Mouse (Mus musculus): ENCODE measurements around the gene Plpp4. TPM values are rescaled to one million over a fixed set of nuclear protein-coding genes. Genes with fewer than 3 reads are reported as not detected.

Gene Plpp4
- polyA plus RNA-seq, 1 experiment from 2014 or later = not detected

- ChIA-PET POLR2A (no interaction called here), CTCF (no interaction called here)
- in situ Hi-C loops (cut with MboI; ENCODE audit: low pct_unique_long_range_greater_than_20kb) = no loop called here
Measured at GRCm38 (mm10) chr7:129399071-129399470, 142.2 kb downstream of the Plpp4 start.

GRCm38 (mm10) chr7:129402695-129403364 lies 146.0 kb downstream of the Plpp4 start:
- ATAC-seq = no peak

More at GRCm38 (mm10) chr7:129399071-129399470, 142.2 kb downstream of the Plpp4 start:
- no peak for TF ChIP-seq CTCF (IDR thresholded peaks at IDR 0.05)
- no peaks in the 10 kb centered on the region for H3K27me3 ChIP-seq
- DNase-seq (ENCODE audit: low read depth, low spot score) (no peak), ATAC-seq (no peak)

GRCm38 (mm10) chr7:129406069-129406468 lies 149.2 kb downstream of the Plpp4 start:
- H3K27me3 ChIP-seq = no peaks in the 10 kb centered on the region
- ATAC-seq (no peak), DNase-seq (ENCODE audit: low read depth, low spot score) (no peak)
- ChIA-PET CTCF (no interaction called here), POLR2A (no interaction called here)
- no peak for TF ChIP-seq CTCF (IDR thresholded peaks at IDR 0.05)
- in situ Hi-C loops (cut with MboI; ENCODE audit: low pct_unique_long_range_greater_than_20kb) = no loop called here

More at GRCm38 (mm10) chr7:129402695-129403364, 146.0 kb downstream of the Plpp4 start:
- TF ChIP-seq CTCF (IDR thresholded peaks at IDR 0.05) = no peak
- POLR2A ChIA-PET = no interaction called here
- no peak for DNase-seq (ENCODE audit: low read depth, low spot score)
- CTCF ChIA-PET = no interaction called here
- in situ Hi-C loops (cut with MboI; ENCODE audit: low pct_unique_long_range_greater_than_20kb) = no loop called here
- no peaks in the 10 kb centered on the region for H3K27me3 ChIP-seq

GRCm38 (mm10) chr7:129412695-129413094 lies 155.9 kb downstream of the Plpp4 start:
- H3K27me3 ChIP-seq = no peaks in the 10 kb centered on the region
- ATAC-seq = no peak
- no peak for TF ChIP-seq CTCF (IDR thresholded peaks at IDR 0.05)
- ChIA-PET CTCF (interaction anchor here (1.0 kb wide), 1 partner anchor 12 kb away, joined by 3 read pairs; no protein-coding TSS in a partner anchor), POLR2A (interaction anchor here (1.2 kb wide), 1 partner anchor 8 kb away, joined by 3 read pairs; no protein-coding TSS in a partner anchor)
- DNase-seq (ENCODE audit: low read depth, low spot score) = no peak
- in situ Hi-C loops (cut with MboI; ENCODE audit: low pct_unique_long_range_greater_than_20kb) = no loop called here

DNA sequence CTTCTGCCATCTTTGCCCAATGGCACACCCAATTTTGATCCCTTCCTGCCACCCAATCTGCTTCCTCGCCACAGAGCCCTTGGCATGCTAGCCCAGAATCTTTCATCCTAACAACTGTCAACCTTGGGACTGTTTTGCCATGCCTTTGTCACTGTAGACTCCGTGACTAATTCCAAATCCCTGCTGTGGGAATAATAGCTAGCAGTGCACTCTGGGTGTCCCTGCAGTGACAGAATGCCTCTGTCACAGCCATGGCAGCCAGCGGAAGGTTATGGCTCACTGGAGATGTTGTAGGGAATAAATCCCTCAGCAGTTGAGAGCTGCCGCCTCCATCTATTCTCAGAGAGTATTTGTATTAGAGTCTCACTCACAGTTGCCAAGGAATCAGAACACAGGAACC lies 158.3 kb downstream of the Plpp4 start:
- DNase-seq (ENCODE audit: low read depth, low spot score) (no peak), ATAC-seq (no peak)
- in situ Hi-C loops (cut with MboI; ENCODE audit: low pct_unique_long_range_greater_than_20kb) = no loop called here
- ChIA-PET POLR2A (no interaction called here), CTCF (interaction anchor here (1.2 kb wide), 1 partner anchor 8 kb away, joined by 4 read pairs; no protein-coding TSS in a partner anchor)
- H3K27me3 ChIP-seq = no peaks in the 10 kb centered on the region
- no peak for TF ChIP-seq CTCF (IDR thresholded peaks at IDR 0.05)

DNA sequence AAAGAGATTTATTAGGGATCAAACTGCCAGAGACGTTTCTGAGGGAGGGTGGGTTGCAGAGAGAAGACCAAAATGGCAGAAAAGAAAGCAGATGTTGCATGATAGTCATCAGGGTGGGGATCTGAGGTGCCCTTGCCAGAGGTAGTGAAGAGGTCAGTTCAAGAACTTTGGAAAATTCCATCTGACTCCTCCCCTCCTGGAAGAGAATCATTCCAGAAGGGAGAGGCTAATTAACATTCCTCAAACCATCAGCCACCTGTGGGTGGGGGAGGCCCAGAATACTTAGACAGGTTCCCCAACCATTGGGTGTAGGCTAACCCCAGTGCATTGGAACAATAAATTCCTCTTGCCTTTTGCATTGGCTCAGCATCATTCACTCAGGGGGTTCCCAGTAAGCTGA lies 164.3 kb downstream of the Plpp4 start:
- no peak for TF ChIP-seq CTCF (IDR thresholded peaks at IDR 0.05)
- ATAC-seq (no peak), DNase-seq (ENCODE audit: low read depth, low spot score) (no peak)
- H3K27me3 ChIP-seq = no peaks in the 10 kb centered on the region
- in situ Hi-C loops (cut with MboI; ENCODE audit: low pct_unique_long_range_greater_than_20kb) = no loop called here
- ChIA-PET CTCF (no interaction called here), POLR2A (no interaction called here)

- CTCF ChIA-PET = no interaction called here
- TF ChIP-seq CTCF (IDR thresholded peaks at IDR 0.05) = no peak
- in situ Hi-C loops (cut with MboI; ENCODE audit: low pct_unique_long_range_greater_than_20kb) = no loop called here
- POLR2A ChIA-PET = no interaction called here
- H3K27me3 ChIP-seq = no peaks in the 10 kb centered on the region
- DNase-seq (ENCODE audit: low read depth, low spot score) (no peak), ATAC-seq (no peak)
Measured at GRCm38 (mm10) chr7:129425554-129425953, 168.7 kb downstream of the Plpp4 start.

DNA sequence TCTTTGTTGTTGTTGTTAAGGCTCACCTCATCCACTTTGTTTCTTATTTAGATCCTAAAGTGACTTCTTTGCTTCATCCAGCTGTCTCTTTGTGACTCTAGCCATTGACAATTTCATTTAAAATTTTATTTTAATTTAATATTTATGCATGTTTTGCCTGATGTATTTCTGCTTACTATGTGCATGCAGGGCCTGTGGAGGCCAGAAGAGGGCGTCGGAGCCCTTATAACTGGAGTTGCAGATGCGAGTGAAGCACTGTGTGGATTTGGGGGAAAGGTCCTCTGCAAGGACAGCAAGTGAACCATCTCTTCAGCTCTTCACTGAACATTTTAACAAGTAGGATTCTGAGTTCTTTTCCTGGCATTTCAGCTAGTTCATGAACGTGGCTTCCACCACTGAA lies 172.0 kb downstream of the Plpp4 start:
- no peak for TF ChIP-seq CTCF (IDR thresholded peaks at IDR 0.05)

DNA sequence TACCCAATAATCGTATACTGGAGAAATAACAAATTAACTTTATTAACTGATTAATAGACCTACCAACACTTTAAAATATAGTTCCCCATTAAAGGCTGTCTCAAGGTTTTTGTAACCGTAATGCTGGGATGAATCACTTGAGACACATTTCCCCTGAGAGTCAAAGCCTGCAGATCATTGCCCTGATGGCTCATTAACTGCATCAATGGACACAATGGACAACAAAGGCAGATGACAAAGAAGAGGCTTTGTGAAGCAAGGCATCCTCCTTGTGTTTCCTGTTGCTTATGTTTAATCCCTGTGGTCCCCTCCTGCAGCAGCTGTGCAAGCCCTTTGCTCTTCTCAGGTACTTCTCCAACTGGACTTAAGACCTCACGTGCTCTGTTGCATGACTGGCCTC lies 173.1 kb downstream of the Plpp4 start:
- CTCF ChIA-PET = no interaction called here
- DNase-seq (ENCODE audit: low read depth, low spot score) (no peak), ATAC-seq (no peak)
- TF ChIP-seq CTCF (IDR thresholded peaks at IDR 0.05) = no peak
- H3K27me3 ChIP-seq = no peaks in the 10 kb centered on the region
- POLR2A ChIA-PET = no interaction called here
- in situ Hi-C loops (cut with MboI; ENCODE audit: low pct_unique_long_range_greater_than_20kb) = no loop called here

More for the DNA sequence above, 172.0 kb downstream of the Plpp4 start:
- ChIA-PET CTCF (interaction anchor here (1.3 kb wide), 1 partner anchor 14 kb away, joined by 3 read pairs; no protein-coding TSS in a partner anchor), POLR2A (no interaction called here)
- DNase-seq (ENCODE audit: low read depth, low spot score) (no peak), ATAC-seq (no peak)
- H3K27me3 ChIP-seq = no peaks in the 10 kb centered on the region
- in situ Hi-C loops (cut with MboI; ENCODE audit: low pct_unique_long_range_greater_than_20kb) = no loop called here
